Mouse (Mus musculus) G1E (cell line): ENCODE measurements around the gene Gm4491.

ENCODE experiments used
- CTCF ChIP-seq: IDR thresholded peaks from 2 replicates; pipeline ENCODE4 v1.5.1; 2012; ENCODE audit warnings: low read depth, low read length, inconsistent platforms, mixed read lengths
- GATA1 ChIP-seq: IDR thresholded peaks from 2 replicates; pipeline ENCODE4 v1.6.1; 2012; ENCODE audit warnings: borderline replicate concordance, low read length, inconsistent platforms, mixed read lengths
- POLR2AphosphoS5 ChIP-seq: IDR thresholded peaks from 2 replicates; pipeline ENCODE4 v1.6.1; 2012; ENCODE audit warnings: low read depth, low read length, inconsistent platforms; ENCODE audit not compliant: insufficient replicate concordance
- TAL1 ChIP-seq: conservative IDR thresholded peaks from 2 replicates; pipeline ENCODE4 v1.6.1; 2012; ENCODE audit warnings: low read depth, low read length, inconsistent platforms, mixed read lengths

GRCm38 (mm10) chr14:57161201-57161600, 45.5 kb upstream of the Gm4491 start:
- TF ChIP-seq POLR2AphosphoS5 (no peak), TAL1 (no peak), GATA1 (no peak), CTCF (no peak)
